Mouse (Mus musculus): ENCODE results near the gene Crb1.

- TF ChIP-seq CTCF (IDR thresholded peaks at IDR 0.05; ENCODE audit: insufficient read depth, low read depth, low read length) (no peak), POLR2A (IDR thresholded peaks at IDR 0.05; ENCODE audit: insufficient read depth, low read depth, low read length) (no peak)
These were observed 46.0 kb upstream of the Crb1 start for GRCm38 (mm10) chr1:139422941-139423340.

All from olfactory bulb, adult 2 months (tissue).